Mouse (Mus musculus) bone marrow macrophage, adult 2 months (primary cell): ENCODE measurements around the gene Tmem262.

ENCODE experiments used
- CTCF ChIP-seq: IDR thresholded peaks from 2 replicates; pipeline ENCODE4 v1.5.1; 2012; ENCODE audit warnings: low read depth, mild to moderate bottlenecking, low read length, moderate library complexity
- POLR2A ChIP-seq: IDR thresholded peaks from 2 replicates; pipeline ENCODE4 v1.6.1; 2012; ENCODE audit warnings: mild to moderate bottlenecking, low read depth, low read length, borderline replicate concordance

DNA sequence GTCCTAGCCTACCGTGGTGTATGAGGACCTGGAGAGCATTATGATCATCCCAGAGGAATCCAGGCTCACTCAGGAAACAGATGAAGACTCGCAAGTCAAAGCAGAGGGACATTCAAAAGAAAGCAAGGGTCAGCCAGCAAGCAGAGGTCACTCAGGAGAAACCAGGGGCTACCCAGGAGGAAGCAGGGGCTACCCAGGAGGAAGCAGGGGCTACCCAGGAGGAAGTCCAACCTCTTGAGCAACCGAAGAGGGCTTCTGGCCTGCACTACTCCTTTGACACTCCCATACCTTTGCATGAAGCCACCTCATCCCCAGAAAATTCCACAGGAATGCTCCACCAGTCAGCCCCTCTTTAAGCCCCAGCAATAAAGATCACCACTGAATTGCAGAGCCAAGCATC, 18.0 kb downstream of the Tmem262 start:
- TF ChIP-seq CTCF (no peak), POLR2A (no peak)
